Mouse (Mus musculus): ENCODE measurements around the gene Mospd2.

- no peak for TF ChIP-seq POLR2A (IDR thresholded peaks at IDR 0.05; ENCODE audit: low read depth, low read length)
- TF ChIP-seq CTCF (IDR thresholded peaks at IDR 0.05; ENCODE audit: extremely low read depth, insufficient read length, insufficient replicate concordance, low read depth, low read length): no peak
Measured at GRCm38 (mm10) chrX:164899805-164900204, 80.4 kb downstream of the Mospd2 start.
